In the genomic region with DNA sequence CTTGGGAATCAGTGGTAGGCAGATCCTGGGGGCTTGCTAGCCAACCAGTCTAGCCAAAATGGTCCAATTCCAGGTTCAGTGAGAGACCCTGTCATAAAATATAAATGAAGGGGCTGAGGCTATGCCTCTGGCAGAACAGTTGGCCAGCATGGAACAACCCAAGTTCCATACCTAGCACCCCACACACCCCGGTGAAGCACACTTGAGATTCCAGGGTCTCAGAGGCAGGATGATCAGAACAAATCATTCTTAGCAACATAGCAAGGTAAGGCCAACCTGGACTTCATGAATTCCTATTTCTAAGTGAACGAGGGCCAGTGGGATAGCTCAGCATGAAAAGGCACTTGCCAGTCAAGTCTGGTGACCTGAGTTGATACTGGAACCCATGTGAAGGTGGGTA, we compare ENCODE assay signal across 11 mouse cellular contexts.
"Had no signal": no experiment of that assay in that cellular context is flagged by ENCODE, and none has a peak within 500 bp of the region (broad histone marks: within the 10 kb centered on the region; RNA-seq: fewer than 3 reads in every experiment).

No protein-coding gene starts in this region.

- H3K27me3 ChIP-seq: kidney, embryonic 15.5 days; limb, embryonic 15.5 days; midbrain, embryonic 15.5 days; neural tube, embryonic 12.5 days had no signal

- H3K4me3 ChIP-seq: kidney, embryonic 15.5 days; limb, embryonic 15.5 days; midbrain, embryonic 15.5 days; neural tube, embryonic 12.5 days had no signal

- H3K27ac ChIP-seq: kidney, embryonic 15.5 days; limb, embryonic 15.5 days; liver, embryonic 14.5 days; midbrain, embryonic 15.5 days; neural tube, embryonic 12.5 days; stomach, postnatal 0 days had no signal

- DNase-seq: kidney, postnatal 14 days; layer of hippocampus, postnatal 36 days; lung, adult 18-20 months; thymus, adult 2 months; thymus, postnatal 25 days had no signal
